Mouse (Mus musculus): ENCODE measurements around the gene Prkaa2. TPM values are rescaled to one million over a fixed set of nuclear protein-coding genes. Genes with fewer than 3 reads are reported as not detected.

Prkaa2 gene
- polyA plus RNA-seq, 1 experiment from 2014 or later: 18.4 TPM

DNA sequence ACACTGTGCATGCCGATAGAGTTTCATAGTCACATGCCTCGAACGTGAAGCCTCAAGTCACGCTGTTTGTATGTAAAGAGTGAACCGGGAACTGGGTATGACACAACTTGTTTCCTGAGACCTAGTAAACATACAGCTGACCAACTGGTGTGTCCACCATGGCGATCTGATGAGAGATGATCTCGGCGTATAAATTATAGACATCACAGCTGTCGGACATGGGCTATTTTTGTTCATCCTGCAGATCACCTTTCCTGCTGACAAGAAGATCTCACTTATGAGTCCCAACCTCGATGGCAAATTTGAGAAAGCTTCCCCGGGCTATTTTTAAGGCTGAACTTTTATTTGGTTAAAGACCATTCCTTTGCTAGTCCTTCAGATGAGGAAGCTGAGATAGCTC, 2.1 kb upstream of the Prkaa2 start:
- no peak for DNase-seq (ENCODE audit: low spot score)
- H3K27ac ChIP-seq: no peak overlapping the region
- no peak overlapping the region for H3K4me3 ChIP-seq (replicated peaks; ENCODE audit: low read length)
- H3K36me3 ChIP-seq (replicated peaks; ENCODE audit: control insufficient read depth, insufficient read depth): no peaks in the 10 kb centered on the region
- 91% methylated on average over 11 of the region's 11 CpGs for WGBS
- H3K4me1 ChIP-seq (replicated peaks; ENCODE audit: control insufficient read depth, insufficient read depth, low read length): peaks cover 17% of the 10 kb centered on the region
- no peaks in the 10 kb centered on the region for H3K27me3 ChIP-seq (ENCODE audit: control insufficient read depth, insufficient read depth, low read length)
- ATAC-seq (ENCODE audit: low FRiP score): no peak
- H3K9me3 ChIP-seq (ENCODE audit: control insufficient read depth, low read length): no peaks in the 10 kb centered on the region
- H3K9ac ChIP-seq: no peak overlapping the region
- no peak overlapping the region for H3K4me2 ChIP-seq (replicated peaks)

DNA sequence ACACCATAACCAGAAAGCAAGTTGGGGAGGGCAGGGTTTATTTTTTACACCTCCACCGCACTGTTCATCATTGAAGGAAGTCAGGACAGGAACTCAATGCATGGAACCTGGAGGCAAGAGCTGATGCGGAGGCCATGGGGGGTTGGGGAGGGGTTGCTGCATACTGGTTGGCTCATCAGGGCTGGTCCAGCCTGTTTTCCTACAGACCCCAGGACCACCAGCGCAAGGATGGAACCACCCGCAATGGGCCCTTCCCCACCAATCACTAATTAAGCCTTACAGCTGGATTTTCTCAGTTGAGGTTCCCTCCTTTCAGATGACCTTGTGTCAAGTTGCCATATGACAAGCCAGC, 970 bp upstream of the Prkaa2 start:
- Histone ChIP-seq H3K4me3 (replicated peaks; ENCODE audit: low read length) (peak overlapping the region; percentile 84), H3K27ac (peak overlapping the region; percentile 92), H3K4me1 (replicated peaks; ENCODE audit: control insufficient read depth, insufficient read depth, low read length) (peaks cover 17% of the 10 kb centered on the region), H3K9ac (peak overlapping the region; percentile 98), H3K27me3 (ENCODE audit: control insufficient read depth, insufficient read depth, low read length) (no peaks in the 10 kb centered on the region), H3K4me2 (replicated peaks) (peak overlapping the region; percentile 96), H3K9me3 (ENCODE audit: control insufficient read depth, low read length) (no peaks in the 10 kb centered on the region), H3K36me3 (replicated peaks; ENCODE audit: control insufficient read depth, insufficient read depth) (no peaks in the 10 kb centered on the region)
- WGBS: 49% methylated on average over 4 of the region's 4 CpGs
- DNase-seq (ENCODE audit: low spot score) (no peak), ATAC-seq (ENCODE audit: low FRiP score) (no peak)

DNA sequence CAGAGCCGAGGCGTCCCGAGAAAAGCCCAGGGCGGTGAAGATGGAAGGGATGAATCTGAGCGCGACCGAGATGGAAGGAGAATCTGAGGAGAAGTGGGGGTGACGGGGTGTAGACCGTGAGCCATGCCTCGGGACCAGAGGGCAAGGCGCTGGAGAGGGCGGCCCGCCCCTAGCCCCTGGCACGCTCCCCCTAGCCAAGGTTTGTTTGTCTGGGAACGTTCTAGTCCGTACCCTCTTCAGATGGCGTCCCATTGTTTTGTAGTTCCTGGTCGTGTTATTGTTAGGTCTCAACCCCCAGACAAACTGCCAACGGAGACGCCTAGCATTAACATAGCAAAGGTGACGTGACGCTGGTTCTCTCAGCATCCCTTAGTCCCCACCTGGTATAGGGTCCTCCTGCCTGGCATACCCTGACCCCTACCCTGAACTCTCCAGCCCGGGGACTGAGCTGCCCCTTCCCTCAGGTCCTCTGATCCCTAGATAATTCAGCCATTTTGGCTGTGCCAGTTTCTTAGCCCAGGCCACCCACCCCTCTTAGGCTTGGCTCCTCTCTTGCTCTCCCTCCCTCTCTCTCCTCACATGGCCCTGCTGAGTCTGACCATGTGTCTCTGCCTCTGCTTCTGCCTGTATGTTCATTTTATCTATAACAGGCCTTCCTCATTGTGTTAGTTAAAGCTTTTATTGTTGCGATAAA, 447 bp upstream of the Prkaa2 start:
- peak overlapping the region; percentile 84 for H3K4me3 ChIP-seq (replicated peaks; ENCODE audit: low read length)
- H3K27me3 ChIP-seq (ENCODE audit: control insufficient read depth, insufficient read depth, low read length): no peaks in the 10 kb centered on the region
- peak overlapping the region; percentile 96 for H3K4me2 ChIP-seq (replicated peaks)
- H3K27ac ChIP-seq: peak overlapping the region; percentile 92
- no peaks in the 10 kb centered on the region for H3K9me3 ChIP-seq (ENCODE audit: control insufficient read depth, low read length)
- ATAC-seq (ENCODE audit: low FRiP score) (peak; percentile 77), DNase-seq (ENCODE audit: low spot score) (peak; percentile 58)
- peak overlapping the region; percentile 98 for H3K9ac ChIP-seq
- 3% methylated on average over 24 of the region's 24 CpGs for WGBS
- no peaks in the 10 kb centered on the region for H3K36me3 ChIP-seq (replicated peaks; ENCODE audit: control insufficient read depth, insufficient read depth)
- H3K4me1 ChIP-seq (replicated peaks; ENCODE audit: control insufficient read depth, insufficient read depth, low read length): peaks cover 17% of the 10 kb centered on the region

DNA sequence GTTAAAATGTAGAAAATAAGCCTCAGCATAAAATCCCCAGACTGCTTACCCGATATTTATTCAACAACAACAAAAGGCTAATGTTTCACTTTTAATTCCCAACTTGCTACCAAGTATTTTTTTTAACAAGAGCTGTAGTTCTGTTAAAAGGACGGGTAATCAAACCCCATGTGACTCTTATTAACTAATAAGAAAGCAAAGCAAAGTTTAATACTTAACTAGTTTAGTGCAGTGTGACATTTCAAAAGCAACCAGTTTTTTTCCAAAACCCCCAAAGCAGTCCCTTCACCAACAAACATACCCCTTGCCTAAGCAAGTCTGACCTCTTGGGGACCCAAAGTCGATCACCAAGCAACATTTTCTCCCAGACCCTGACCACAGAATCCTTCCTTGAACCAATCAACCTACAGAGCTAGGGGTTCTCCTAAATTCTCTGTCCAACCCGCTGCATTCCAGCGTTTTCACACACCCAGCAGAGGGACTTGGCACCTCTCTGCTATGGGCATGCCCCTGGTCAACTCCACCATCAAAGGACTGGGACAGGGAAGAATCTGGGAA, 970 bp downstream of the Prkaa2 start:
- no peak overlapping the region for H3K27ac ChIP-seq
- no peak for ATAC-seq (ENCODE audit: low FRiP score)
- no peaks in the 10 kb centered on the region for H3K27me3 ChIP-seq (ENCODE audit: control insufficient read depth, insufficient read depth, low read length)
- H3K4me2 ChIP-seq (replicated peaks): peak overlapping the region; percentile 96
- no peaks in the 10 kb centered on the region for H3K9me3 ChIP-seq (ENCODE audit: control insufficient read depth, low read length)
- H3K4me1 ChIP-seq (replicated peaks; ENCODE audit: control insufficient read depth, insufficient read depth, low read length): peaks cover 17% of the 10 kb centered on the region
- no peaks in the 10 kb centered on the region for H3K36me3 ChIP-seq (replicated peaks; ENCODE audit: control insufficient read depth, insufficient read depth)
- WGBS: 26% methylated on average over 5 of the region's 5 CpGs
- peak overlapping the region; percentile 84 for H3K4me3 ChIP-seq (replicated peaks; ENCODE audit: low read length)
- no peak for DNase-seq (ENCODE audit: low spot score)
- peak overlapping the region; percentile 98 for H3K9ac ChIP-seq

DNA sequence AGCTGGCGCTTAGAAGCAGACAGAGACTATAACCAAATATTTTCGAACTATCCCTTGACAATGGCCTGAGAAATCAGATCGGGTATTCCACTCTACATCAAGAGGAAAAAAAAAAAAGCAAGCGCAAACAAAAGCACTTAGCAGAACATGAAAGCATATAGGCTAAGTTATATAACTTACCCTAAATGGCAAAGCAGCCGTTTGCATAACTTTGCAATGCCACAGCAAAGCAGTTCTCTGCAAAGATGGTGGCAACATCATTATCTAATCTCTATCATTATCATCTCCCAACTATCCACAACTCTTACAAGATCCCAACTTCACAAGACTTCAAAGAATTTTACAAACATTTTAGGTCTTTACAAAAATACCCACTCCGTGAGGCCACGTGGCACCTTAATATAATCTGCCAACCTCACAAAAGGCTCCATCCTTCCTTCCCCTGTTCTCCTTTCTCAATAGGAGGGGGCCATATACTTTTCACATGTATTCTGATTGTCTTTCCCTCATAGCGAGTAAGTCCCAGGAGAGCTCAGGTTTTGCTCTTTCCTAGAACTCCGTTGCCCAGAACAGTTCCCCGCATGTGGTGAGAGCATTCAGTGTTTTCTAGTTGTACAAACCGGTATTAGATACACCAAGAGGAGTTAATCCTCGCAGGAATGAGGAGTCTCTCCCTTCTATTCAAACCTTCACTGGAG, 1.6 kb downstream of the Prkaa2 start:
- peaks cover 17% of the 10 kb centered on the region for H3K4me1 ChIP-seq (replicated peaks; ENCODE audit: control insufficient read depth, insufficient read depth, low read length)
- H3K27ac ChIP-seq: no peak overlapping the region
- ATAC-seq (ENCODE audit: low FRiP score): no peak
- H3K9ac ChIP-seq: no peak overlapping the region
- WGBS: 66% methylated on average over 12 of the region's 12 CpGs
- no peaks in the 10 kb centered on the region for H3K27me3 ChIP-seq (ENCODE audit: control insufficient read depth, insufficient read depth, low read length)
- no peaks in the 10 kb centered on the region for H3K9me3 ChIP-seq (ENCODE audit: control insufficient read depth, low read length)
- DNase-seq (ENCODE audit: low spot score): no peak
- no peaks in the 10 kb centered on the region for H3K36me3 ChIP-seq (replicated peaks; ENCODE audit: control insufficient read depth, insufficient read depth)
- peak overlapping the region; percentile 96 for H3K4me2 ChIP-seq (replicated peaks)
- peak overlapping the region; percentile 84 for H3K4me3 ChIP-seq (replicated peaks; ENCODE audit: low read length)

DNA sequence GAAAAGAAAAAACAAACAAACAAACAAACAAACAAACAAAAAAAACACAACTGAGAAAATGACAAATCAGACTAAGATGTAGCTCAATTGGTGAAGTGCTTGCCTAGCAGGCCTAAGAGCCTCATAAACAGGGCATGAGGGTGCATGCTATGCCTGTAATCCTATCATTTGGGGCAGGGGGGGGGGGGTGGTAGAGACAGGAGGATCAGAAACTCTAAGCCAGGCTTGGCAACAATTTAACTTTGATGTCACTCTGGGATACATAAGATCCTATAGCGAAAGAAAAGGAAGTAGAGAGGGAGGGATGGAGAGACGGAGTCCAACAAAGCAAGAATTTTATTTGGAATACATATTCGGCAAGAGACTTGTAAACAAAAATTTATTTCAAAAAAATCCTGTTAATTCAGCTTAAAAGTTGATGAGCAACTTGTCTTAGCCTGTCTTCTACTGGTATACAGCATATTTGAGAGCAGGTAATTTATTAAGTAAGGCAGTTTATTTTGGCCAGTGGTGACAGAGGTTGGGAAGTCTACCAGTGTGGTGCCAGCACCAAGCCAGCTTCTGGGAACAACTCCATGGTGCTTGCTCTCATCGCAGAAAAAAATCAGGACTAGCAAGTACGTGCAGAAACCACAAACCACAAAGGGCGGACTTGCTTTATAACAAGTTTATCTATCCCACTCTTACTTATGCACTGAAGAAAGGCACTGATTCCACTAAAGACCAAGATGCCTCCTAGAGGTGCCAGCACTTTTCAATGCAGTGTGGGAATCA, 5.4 kb downstream of the Prkaa2 start:
- ATAC-seq (ENCODE audit: low FRiP score): no peak

DNA sequence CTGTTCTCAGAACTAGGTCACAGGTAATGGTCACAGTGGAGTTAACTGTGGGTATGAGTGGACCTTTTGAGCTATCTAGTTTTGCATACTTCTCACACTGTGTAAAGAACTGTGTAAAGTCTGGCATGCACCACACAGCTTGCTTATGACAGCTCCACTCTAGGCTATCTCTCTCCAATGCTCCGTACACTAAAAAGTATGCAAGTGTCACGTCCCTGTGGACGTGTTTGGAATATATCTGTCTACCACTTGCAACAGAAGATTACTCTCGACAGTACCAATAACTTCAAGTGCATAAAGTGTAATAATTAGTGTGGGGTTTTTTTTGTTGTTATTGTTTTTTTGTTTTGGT, 8.4 kb downstream of the Prkaa2 start:
- no peaks in the 10 kb centered on the region for H3K36me3 ChIP-seq (replicated peaks; ENCODE audit: control insufficient read depth, insufficient read depth)
- no peak overlapping the region for H3K9ac ChIP-seq
- 0 out of 2 replicates have a peak, but pooled peaks cover 3% of the 10 kb centered on the region for H3K4me1 ChIP-seq (replicated peaks; ENCODE audit: control insufficient read depth, insufficient read depth, low read length)
- DNase-seq (ENCODE audit: low spot score) (no peak), ATAC-seq (ENCODE audit: low FRiP score) (no peak)
- no peaks in the 10 kb centered on the region for H3K27me3 ChIP-seq (ENCODE audit: control insufficient read depth, insufficient read depth, low read length)
- H3K9me3 ChIP-seq (ENCODE audit: control insufficient read depth, low read length): no peaks in the 10 kb centered on the region
- no peak overlapping the region for H3K4me3 ChIP-seq (replicated peaks; ENCODE audit: low read length)
- WGBS: 78% methylated on average over 4 of the region's 4 CpGs
- no peak overlapping the region for H3K4me2 ChIP-seq (replicated peaks)
- no peak overlapping the region; the same call in 1 of the 2 replicates for H3K27ac ChIP-seq

More for the DNA sequence above, 5.4 kb downstream of the Prkaa2 start:
- Histone ChIP-seq H3K27me3 (ENCODE audit: control insufficient read depth, insufficient read depth, low read length) (no peaks in the 10 kb centered on the region), H3K4me1 (replicated peaks; ENCODE audit: control insufficient read depth, insufficient read depth, low read length) (peaks cover 11% of the 10 kb centered on the region), H3K4me2 (replicated peaks) (no peak overlapping the region), H3K9ac (no peak overlapping the region), H3K27ac (no peak overlapping the region), H3K4me3 (replicated peaks; ENCODE audit: low read length) (no peak overlapping the region), H3K9me3 (ENCODE audit: control insufficient read depth, low read length) (no peaks in the 10 kb centered on the region), H3K36me3 (replicated peaks; ENCODE audit: control insufficient read depth, insufficient read depth) (no peaks in the 10 kb centered on the region)
- 91% methylated on average over 6 of the region's 6 CpGs for WGBS
- no peak for DNase-seq (ENCODE audit: low spot score)

DNA sequence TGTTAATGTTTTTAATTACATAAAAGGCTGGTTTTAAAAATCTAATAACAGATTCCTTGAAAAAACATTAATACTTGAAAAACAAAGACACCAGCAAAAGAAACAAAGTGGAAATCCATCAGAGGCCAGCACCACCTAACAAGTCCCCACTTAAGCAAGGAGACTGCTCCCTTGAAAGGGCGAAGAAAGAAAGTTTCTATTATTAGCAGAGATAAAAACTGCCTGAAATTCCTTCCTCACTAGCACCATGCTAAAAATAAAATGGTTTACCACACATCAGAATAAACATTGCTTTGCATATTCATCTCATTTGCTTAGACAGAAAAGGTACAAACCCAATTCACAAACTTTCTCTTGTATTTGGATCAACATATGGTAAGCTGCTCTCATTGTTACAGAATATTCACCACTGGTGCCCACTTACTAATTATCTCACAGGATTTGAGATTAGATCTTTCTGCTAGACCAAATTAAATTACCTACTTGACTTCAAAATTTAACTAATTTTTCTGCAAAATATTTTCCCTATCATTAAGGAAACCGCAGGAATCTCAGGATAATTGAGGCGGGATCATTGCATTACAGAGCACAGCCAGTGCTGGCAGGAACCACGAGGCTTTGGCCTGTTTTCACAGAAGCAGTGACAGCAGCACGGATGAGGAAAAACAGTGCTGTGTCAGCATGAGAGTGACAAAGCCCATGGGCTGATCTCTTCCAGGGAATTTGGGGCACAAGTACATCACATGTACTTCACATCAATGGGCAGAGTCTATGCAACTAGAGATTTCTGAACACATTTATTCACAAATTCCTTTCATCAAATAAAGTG, 9.0 kb downstream of the Prkaa2 start:
- H3K4me1 ChIP-seq (replicated peaks; ENCODE audit: control insufficient read depth, insufficient read depth, low read length): 0 out of 2 replicates have a peak, but pooled peaks cover 3% of the 10 kb centered on the region
- H3K27me3 ChIP-seq (ENCODE audit: control insufficient read depth, insufficient read depth, low read length): no peaks in the 10 kb centered on the region
- 49% methylated on average over 5 of the region's 5 CpGs for WGBS
- H3K27ac ChIP-seq: no peak overlapping the region; the same call in 1 of the 2 replicates
- no peaks in the 10 kb centered on the region for H3K36me3 ChIP-seq (replicated peaks; ENCODE audit: control insufficient read depth, insufficient read depth)
- DNase-seq (ENCODE audit: low spot score) (peak; percentile 35), ATAC-seq (ENCODE audit: low FRiP score) (peak; percentile 48; the same call in 1 of the 2 replicates)
- H3K4me3 ChIP-seq (replicated peaks; ENCODE audit: low read length): no peak overlapping the region
- no peak overlapping the region for H3K4me2 ChIP-seq (replicated peaks)
- no peaks in the 10 kb centered on the region for H3K9me3 ChIP-seq (ENCODE audit: control insufficient read depth, low read length)
- no peak overlapping the region for H3K9ac ChIP-seq

All from hindbrain, embryonic 14.5 days (tissue).